Mouse (Mus musculus) megakaryocyte, embryonic 14.5 days (primary cell): ENCODE data around the gene Icosl. TPM values are rescaled to one million over a fixed set of nuclear protein-coding genes. Genes with fewer than 3 reads are reported as not detected.
"Not testable (repeated sequence)": the region's sequence is repeated elsewhere in the genome, so short reads cannot be mapped to it uniquely, and the experiment has no call there.

Source experiments
- H3K27me3 ChIP-seq: replicated peaks from 2 replicates; pipeline ENCODE3; 2012; ENCODE audit warnings: inconsistent platforms
- H3K36me3 ChIP-seq: replicated peaks from 2 replicates; pipeline ENCODE3; 2012; ENCODE audit warnings: low read length, inconsistent platforms, mixed read lengths
- H3K4me1 ChIP-seq: 2 replicates; pipeline ENCODE4 v1.6.1; 2012; ENCODE audit warnings: inconsistent platforms
- H3K4me3 ChIP-seq: replicated peaks from 2 replicates; pipeline ENCODE3; 2012; ENCODE audit warnings: moderate library complexity, mild to moderate bottlenecking, inconsistent platforms
- H3K9me3 ChIP-seq: 2 replicates; pipeline ENCODE4 v1.6.1; 2012; ENCODE audit warnings: inconsistent platforms
- FLI1 ChIP-seq: IDR thresholded peaks from 2 replicates; pipeline ENCODE4 v1.6.1; 2012; ENCODE audit warnings: low read length, inconsistent platforms, mixed read lengths
- GATA1 ChIP-seq: IDR thresholded peaks from 3 replicates; pipeline ENCODE4 v1.6.1; 2012; ENCODE audit warnings: mixed read lengths, low read length, inconsistent platforms, borderline replicate concordance
- polyA plus RNA-seq: library from polyadenylated mRNA; stranded (reverse); fragments of >175 nt; gene quantifications from 2 replicates; pipeline ENCODE4 v1.2.3, GENCODE M21; 2012; ENCODE audit warnings: low replicate concordance; ENCODE audit not compliant: insufficient read depth

Gene Icosl
- polyA plus RNA-seq, result 0.74 and 1.4 TPM in 2 replicates

DNA sequence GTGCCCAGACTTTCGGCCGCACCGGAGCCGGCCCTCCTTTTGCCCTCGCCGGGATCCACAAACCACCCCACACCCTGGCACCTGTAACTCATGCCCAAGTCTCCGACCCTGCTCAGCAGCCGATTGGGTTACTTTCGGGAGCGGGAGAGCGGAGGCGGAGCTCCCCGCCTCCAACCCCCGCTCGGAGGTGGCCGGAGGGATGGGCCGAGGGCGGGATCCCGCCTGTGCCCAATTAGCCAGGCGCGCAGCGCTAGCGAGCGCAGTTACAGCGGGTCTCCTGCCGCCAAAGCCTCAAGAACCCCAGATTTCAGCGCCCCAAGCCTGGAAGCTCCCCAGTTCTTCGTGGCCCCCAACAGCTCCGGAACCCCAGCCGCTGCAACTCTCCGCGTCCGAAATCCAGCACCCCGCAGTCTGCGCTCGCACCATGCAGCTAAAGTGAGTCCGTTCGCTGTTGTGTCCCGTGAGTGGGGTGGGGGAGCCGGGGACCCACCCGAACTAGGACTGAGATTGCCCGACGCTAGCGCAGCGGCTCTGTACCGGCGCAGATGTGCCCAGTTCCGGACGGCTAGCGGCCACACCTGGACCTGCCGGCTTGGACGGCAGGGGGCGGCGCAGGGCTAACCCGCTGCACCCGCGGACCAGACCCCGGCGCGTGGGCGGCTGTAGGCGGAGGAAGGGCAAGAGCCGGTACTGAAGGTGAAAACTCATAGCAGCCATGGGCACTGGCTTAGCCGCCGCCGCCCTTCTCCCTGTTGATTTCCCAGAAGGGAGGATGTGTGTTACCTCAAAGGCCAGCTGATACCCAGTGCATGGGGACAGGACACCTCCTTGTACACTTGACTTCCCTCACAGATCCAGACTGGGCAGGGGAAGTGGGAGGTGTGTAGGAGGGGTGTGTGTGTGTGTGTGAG is at the start of gene Icosl:
TSS of gene Icosl (plus strand) at position 202 of the 911 bp plus-strand sequence.
- TF ChIP-seq GATA1 (no peak), FLI1 (no peak)
- Histone ChIP-seq H3K4me1 (peaks cover 31% of the 10 kb centered on the region), H3K4me3 (peak within 1 kb of the TSS; percentile 91), H3K9me3 (no peaks in the 10 kb centered on the region), H3K36me3 (no peaks in the 10 kb centered on the region), H3K27me3 (peaks cover 79% of the 10 kb centered on the region)

DNA sequence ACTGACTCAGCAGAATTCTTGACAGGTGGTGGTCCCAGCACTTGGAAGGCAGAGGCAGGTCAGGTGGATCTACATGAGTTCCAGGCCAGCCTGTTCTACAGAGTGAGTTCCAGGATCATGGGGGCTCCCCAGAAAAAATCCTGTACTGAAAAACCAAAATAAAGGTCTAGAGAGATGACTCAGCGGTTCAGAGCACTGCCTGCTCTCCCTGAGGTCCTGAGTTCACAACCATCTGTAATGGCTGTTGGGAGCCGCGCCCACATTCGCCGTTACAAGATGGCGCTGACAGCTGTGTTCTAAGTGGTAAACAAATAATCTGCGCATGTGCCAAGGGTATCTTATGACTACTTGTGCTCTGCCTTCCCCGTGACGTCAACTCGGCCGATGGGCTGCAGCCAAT is 49.1 kb upstream of the Icosl start:
- H3K9me3 ChIP-seq, H3K27me3 ChIP-seq, H3K4me3 ChIP-seq, H3K36me3 ChIP-seq: not testable (repeated sequence)
- H3K4me1 ChIP-seq, result peaks cover 35% of the 10 kb centered on the region

DNA sequence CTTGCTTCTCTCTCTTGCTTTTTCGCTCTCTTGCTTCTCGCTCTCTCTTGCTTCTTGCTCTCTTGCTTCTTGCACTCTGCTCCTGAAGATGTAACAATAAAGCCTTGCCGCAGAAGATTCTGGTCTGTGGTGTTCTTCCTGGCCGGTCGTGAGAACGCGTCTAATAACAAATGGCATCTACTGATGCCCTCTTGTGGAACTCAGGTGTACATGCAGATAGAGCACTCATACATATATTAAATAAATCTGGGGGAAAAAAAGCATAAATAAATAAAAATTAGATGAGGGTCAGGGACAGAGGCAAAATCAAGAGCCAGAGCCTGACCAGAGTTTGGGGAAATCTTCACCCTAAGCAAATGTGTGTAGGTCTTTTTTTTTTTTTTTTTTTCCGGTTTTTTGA is 43.6 kb upstream of the Icosl start:
- H3K9me3 ChIP-seq, H3K4me3 ChIP-seq, H3K4me1 ChIP-seq, H3K36me3 ChIP-seq: not testable (repeated sequence)
- peaks cover 22% of the 10 kb centered on the region for H3K27me3 ChIP-seq

DNA sequence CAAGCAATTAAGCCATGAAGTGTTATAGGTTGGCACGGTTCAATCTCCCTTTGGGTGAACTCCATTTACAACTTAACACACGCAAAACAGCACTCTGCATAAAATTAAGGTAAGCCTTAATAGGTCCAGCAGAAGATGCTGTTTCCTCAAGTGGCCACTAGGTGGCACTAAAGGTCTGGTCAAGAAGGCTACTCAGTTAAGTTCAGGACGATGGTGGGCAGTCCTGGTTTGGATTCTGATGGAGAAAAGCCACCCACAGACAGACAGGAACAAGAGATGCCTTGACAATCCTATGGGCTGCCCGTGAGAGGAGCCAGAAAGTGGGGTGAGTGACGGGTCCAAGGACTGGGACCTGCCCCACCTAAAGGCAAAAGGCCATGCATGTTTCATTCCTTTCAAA is 41.0 kb upstream of the Icosl start:
- Histone ChIP-seq H3K9me3 (no peaks in the 10 kb centered on the region), H3K36me3 (no peaks in the 10 kb centered on the region), H3K4me3 (no peak overlapping the region), H3K4me1 (peaks cover 4% of the 10 kb centered on the region), H3K27me3 (peaks cover 42% of the 10 kb centered on the region)
- no peak for TF ChIP-seq FLI1
- no peak for TF ChIP-seq GATA1

DNA sequence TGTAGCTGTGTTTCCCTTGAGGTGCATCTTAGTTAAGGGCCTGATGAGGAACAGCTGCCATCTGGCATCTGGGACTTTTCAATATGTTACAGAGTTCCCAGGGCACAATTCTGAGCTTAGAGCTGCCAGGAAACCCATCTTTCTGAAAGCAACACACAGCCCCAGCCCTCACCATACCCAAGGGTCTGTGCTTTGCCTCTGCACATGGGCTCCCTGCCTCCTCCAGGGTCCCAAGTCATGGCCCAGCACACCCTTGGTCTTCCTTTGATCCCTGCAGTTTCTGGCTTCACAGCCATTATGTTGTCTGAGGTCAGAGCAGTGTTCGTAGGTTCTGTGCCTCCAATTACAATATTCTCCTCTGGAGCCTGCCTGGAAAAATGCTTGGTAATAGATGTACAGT is 40.0 kb upstream of the Icosl start:
- no peaks in the 10 kb centered on the region for H3K36me3 ChIP-seq
- H3K4me3 ChIP-seq, result no peak overlapping the region
- peaks cover 44% of the 10 kb centered on the region for H3K27me3 ChIP-seq
- TF ChIP-seq FLI1, result no peak
- no peak for TF ChIP-seq GATA1
- H3K9me3 ChIP-seq, result no peaks in the 10 kb centered on the region
- H3K4me1 ChIP-seq, result peaks cover 4% of the 10 kb centered on the region

DNA sequence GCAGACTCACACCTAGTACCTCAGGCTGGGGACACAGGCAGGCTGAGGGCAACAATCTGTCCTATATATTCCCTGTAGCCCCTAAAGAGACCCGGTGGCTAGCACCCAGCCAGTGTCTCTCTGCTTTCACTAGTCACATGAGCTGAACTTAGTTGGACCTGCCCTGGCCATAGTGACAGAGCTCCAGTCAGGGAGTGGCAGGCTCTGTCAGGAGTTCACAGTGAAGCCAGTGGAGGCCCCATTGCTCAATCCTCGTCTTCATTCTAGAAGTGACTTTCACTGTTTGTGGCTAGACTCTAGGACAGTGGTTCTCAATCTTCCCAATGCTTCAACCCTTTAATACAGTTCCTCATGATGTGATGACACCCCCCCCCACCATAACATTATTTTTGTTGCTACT is 37.1 kb upstream of the Icosl start:
- Histone ChIP-seq H3K27me3 (peaks cover 63% of the 10 kb centered on the region), H3K4me3 (no peak overlapping the region)

DNA sequence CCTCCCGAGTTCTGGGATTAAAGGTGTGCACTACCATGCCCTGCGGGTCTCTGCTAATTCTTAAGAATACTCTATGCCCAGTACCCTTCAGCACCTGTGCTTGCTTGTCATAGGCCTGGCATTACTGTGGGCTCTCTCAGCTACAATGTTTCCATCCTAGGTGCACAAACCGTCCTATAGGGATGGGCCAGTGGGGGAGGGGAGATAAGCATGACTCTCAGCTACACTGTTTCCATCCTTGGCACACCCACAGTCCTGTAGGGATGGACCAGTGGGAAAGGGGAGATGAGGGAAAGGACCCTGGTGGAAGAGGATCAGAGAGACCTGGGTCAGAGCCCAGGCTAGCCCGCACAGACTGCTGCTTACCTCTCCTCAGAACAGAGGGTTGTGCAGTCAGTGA is 32.0 kb upstream of the Icosl start:
- Histone ChIP-seq H3K4me3 (no peak overlapping the region), H3K4me1 (no peaks in the 10 kb centered on the region), H3K9me3 (no peaks in the 10 kb centered on the region), H3K27me3 (peaks cover 77% of the 10 kb centered on the region), H3K36me3 (no peaks in the 10 kb centered on the region)
- TF ChIP-seq GATA1 (no peak), FLI1 (no peak)

More for the DNA sequence above, 37.1 kb upstream of the Icosl start:
- Histone ChIP-seq H3K36me3 (no peaks in the 10 kb centered on the region), H3K9me3 (no peaks in the 10 kb centered on the region), H3K4me1 (peaks cover 4% of the 10 kb centered on the region)
- TF ChIP-seq GATA1, result no peak
- TF ChIP-seq FLI1, result no peak

DNA sequence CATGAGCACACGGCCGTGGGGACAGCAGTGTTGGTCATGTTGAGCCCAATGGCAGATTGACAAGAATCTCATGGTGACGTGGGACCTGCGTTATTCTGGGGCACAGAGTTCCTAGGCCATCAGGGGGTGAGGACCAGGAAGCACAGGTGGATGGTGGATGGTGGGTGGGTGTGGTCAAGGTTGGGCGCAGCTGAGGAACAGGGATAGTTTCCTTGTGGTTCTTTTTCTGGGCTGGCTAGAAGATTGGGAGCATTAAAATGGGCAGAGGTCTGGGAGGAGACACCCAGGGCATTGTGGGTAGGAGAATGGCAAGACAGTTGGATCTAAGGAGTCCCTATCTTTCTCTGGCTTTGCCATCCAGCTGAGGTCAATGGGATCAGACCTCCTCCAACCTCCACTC is 27.5 kb upstream of the Icosl start, which contains the start of gene Dnmt3l:
TSS of gene Dnmt3l (plus strand) at position 301 of the 400 bp plus-strand sequence.
- Histone ChIP-seq H3K36me3 (no peaks in the 10 kb centered on the region), H3K9me3 (no peaks in the 10 kb centered on the region), H3K4me3 (no peak within 1 kb of the TSS), H3K27me3 (peaks cover 83% of the 10 kb centered on the region), H3K4me1 (peaks cover 9% of the 10 kb centered on the region)
- TF ChIP-seq FLI1 (no peak), GATA1 (no peak)

DNA sequence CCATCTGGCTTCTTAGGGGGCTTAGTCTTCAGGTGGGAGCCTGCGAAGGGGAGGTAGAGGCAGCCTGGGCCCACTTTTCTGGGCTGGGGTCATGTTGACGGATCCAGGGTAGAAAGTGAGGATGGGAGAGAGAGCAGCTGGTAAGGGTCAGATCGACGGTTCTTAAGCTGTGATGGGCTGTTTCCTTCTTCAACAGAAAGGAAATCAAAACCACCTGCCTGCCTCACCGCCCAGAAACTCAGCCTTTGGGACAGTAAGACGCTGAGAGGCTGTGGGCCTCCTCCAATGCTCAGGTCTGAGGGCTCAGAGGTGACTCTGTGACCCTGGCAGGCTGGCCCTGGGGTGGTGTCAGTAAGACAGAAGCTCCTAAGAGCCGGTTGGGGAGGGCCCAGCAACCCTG is 27.0 kb upstream of the Icosl start:
- peaks cover 85% of the 10 kb centered on the region for H3K27me3 ChIP-seq
- H3K4me1 ChIP-seq, result peaks cover 9% of the 10 kb centered on the region
- TF ChIP-seq FLI1, result no peak
- no peak for TF ChIP-seq GATA1
- H3K4me3 ChIP-seq, result no peak overlapping the region
- no peaks in the 10 kb centered on the region for H3K36me3 ChIP-seq
- no peaks in the 10 kb centered on the region for H3K9me3 ChIP-seq

DNA sequence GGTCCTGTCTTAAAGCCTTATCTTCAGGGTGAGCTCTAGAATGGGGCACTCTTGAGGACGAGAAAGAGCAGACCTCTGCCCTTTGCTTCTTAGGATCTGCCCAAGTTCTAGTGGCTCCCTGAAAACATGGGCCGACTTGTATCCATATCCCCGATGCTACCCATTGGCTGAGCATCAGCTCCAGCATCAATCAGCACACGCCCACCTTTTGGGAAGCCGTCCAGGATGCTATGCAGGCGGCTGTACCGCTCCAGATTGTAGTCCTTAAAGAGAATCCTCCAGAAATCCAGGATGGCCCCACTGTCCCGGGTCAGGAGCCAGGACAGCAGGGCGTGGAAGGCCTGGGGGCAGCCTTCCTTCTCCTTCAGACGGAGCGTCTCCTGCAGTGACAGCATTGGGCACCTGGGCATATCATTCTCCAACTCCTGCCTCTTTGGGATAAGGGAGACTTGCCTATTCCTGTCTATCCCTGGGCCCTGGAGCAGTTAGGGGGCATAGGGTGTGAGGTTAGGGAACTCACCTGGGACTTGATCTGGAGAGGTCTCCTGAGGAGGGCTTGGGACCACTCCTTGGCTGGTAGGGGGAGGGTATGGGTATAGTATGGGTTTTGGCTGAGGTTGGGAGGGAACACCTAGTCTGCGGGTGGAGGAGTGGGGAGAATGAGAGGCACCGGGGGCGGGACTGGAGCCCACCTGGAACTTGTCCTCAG is 26.3 kb upstream of the Icosl start:
- TF ChIP-seq FLI1, result no peak
- TF ChIP-seq GATA1, result no peak
- Histone ChIP-seq H3K4me3 (peak overlapping the region; percentile 82), H3K36me3 (no peaks in the 10 kb centered on the region), H3K27me3 (peaks cover 80% of the 10 kb centered on the region), H3K9me3 (no peaks in the 10 kb centered on the region), H3K4me1 (peaks cover 9% of the 10 kb centered on the region)
